Mouse (Mus musculus) thymus, postnatal 14 days (tissue): ENCODE data around the gene Kcnt2.

Experiments used
- DNase-seq: peaks from one replicate; pipeline ENCODE4 v3.0.0; 2021

Kcnt2 gene

DNA sequence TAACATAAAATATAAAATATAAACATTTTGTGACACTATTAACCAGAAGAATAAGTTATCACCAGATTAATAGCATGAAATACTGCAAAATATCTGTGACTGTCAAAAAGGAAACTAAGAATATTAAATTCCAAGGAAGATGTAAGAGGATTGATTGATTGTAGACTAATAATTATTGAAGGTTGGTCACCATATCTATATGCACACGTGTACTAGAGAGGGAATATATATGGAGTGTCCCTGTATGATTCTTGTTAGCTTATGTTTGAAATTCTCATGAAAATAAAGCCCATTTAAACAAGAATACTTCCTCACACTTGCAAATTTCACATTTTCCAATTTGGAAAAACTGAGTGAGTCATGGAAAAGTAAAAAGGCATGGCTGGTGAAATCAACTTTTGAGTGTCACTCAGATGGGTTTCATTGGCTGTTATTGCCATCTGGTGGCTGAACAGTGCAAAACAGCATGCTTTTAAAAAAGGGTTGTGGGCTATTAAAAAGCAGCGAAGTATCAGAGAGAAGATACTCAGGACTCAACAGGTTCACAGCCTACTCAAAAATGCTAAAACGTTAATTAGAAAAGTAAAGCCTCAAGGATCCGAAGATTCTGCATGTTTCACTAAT is 285.4 kb downstream of the Kcnt2 start:
- no peak for DNase-seq

DNA sequence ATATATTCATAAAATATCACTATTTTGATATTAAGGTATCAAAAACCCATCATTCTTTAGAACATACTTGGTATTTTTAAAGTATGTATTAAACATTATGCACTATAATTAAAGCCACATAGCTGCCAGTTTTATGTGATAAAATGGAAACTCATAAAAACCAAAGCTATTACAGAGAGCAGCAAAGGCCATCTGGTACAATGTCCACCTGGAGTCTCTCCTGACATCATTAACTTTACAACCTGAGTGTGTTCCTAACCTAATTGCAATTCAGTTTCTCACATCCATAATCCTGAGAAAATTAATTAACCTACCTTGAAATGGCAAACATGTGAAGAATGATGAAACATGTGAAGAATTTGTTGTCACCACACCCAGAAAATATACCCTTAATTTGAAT is 288.9 kb downstream of the Kcnt2 start:
- no peak for DNase-seq

DNA sequence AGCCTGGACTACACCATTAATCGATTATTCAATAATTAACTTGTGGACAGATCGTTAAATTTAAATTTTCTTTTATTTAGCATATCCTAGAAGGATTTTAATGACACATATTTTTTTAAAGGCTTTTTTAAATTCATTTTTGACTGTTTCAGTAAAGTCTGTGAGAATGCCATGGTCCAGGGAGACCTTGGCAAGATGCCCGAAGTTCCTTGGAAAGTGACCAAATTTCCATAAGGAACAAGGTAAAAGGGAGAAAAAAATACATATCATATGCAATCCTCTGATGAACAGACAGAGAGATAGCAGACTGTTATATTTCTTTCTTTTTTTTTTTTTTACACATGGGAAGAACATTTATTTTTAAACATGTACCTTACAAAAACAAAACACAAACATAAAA is 296.1 kb downstream of the Kcnt2 start:
- no peak for DNase-seq

DNA sequence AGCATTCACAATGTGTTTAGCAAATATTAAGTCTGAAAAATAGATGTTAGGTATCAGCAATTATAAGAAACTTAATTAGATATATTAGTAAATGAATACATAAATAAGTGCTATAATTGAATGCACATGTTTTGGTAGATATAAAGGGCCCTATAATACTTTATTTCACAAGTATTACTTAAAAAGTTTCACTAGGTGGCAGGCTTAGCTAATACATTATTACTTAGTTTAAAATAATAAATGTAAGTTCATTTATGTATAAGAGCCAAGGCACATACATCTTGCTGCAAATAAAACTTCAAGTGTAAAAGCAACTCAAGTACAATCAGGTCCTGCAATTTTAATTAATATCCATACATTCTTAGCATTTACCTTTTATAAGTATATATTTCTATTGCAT is 302.8 kb downstream of the Kcnt2 start:
- no peak for DNase-seq

DNA sequence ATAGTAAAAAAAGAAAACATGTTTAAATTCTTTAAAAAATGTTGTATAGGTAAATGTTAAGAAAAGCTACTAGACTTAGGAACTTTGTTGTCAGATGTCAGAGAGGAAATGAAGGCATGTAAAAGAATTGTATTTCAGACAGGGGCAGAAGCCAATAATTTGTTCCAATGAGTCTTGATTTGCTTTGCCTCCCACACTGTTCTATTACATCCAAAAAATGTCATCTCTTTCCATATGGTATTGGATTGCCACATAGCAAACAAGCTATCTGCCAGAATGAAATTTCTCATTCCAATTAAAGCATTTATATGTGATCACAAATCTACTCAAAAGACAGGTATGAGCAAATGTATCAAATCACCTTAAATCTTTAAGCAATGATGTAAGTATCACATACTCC is 314.8 kb downstream of the Kcnt2 start:
- DNase-seq = no peak

DNA sequence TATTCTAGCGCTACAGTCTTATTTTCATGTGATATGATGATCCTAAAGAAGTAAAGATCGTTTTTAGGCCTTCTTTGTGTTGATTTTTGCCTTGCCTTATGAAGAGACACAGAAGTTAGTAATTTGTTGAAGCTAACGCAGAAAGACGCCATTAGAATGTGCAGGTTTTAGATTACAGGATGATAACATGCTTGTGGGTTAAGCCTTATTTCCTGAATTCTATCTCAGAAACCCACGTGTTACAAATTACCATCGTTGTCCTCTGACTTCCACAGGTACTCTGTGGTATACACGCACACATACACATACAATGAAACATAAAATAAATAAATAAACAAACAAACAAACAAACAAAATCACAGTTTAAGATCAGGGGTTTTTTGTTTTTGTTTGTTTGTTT is 326.2 kb downstream of the Kcnt2 start:
- DNase-seq = no peak

DNA sequence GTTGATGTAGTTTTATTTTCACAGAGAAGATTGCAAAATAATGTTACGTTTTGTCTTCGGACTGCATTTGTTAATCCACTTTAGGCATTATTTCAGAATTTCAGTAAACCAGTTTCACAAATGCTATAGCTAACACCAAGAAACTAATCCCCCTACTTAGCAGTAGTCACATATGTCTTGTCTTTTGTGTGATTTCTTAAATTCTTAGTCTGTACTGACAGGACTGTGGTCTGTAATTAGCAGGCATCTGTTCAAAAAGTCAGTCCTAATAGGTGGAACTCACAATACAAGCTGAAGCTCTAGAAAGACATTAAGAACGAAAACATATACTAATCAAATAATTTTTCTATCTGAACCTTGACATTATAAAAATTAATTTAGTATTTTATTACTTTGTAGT is 332.6 kb downstream of the Kcnt2 start:
- no peak for DNase-seq

DNA sequence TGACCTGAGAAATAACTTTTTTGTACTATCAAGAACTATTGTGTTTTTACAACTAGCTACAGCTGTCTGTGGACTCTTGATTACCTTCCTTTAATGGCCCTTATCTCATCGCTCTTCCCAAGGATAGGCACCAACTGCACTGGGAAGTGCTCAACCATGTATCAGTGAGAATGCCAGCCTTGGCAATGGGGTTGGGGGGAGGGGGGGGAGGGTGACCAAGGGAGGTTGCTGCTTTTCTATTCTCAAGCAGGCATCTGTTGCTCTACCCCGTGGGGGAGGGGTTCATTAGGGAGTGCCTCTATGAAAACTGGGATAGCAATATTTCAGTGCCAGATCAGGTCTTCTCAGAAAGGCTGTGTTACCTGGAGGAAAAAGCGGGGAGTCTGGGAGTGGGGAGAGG is 342.3 kb downstream of the Kcnt2 start:
- no peak for DNase-seq

DNA sequence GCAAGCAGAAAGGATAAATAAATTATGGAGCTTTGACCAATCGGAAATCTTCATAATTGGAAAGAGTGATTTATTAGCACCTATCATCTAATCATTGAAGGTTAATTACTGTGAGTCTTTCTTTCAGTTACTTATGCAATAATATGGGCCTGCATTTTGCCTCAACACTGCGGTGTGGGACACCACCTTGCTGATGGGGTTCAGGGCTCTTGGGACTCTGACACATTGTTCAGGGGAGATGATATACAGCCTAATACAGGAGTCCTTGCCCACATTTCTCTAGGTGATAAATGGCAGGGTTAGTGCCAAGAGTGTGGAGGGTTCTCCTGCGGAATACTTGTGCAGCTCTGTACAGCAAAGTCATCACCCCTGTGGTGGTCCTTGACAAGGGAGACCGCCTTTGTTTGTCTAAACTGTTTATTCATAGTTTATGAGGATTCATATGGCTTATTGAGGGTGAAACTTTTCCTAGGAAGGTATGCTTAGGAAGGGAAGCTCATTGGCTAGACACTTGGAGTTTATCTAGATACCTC is 362.9 kb downstream of the Kcnt2 start:
- no peak for DNase-seq

DNA sequence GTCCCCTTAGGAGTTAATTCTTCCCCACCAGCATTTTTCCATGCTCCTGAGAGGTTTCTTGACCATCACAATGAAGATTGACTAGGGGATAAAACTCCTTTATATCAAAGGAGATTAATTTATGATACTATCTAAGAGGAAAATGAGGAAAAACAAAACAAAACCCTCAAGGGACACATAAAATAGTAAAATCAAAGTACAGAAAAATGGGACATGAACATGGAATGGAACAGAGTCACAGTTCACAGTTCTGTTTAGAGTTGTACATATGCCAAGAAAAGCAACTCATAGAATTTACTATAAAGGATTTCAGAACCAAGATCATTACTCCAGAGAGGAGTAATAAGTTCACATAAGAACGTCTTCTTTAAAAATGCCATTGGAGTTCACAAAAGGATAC is 367.1 kb downstream of the Kcnt2 start:
- DNase-seq = no peak

DNA sequence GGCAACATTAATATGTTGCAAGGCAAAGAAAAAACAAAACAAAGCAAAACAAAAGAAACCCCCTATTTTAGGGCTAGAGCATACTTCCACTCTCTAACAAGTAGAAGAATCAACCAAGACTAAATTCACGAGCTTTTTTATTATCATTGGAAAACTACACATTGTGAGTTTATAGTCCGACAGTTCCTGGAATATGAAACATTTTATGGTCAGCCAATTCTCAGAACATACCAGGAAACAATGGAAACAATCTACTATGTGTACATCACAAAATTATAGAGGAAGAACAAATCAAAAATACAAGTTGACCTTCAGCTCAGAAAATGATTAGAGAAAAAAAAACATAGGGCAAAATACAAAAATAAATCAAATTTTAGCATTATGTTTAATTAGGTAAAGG is 368.9 kb downstream of the Kcnt2 start:
- no peak for DNase-seq

DNA sequence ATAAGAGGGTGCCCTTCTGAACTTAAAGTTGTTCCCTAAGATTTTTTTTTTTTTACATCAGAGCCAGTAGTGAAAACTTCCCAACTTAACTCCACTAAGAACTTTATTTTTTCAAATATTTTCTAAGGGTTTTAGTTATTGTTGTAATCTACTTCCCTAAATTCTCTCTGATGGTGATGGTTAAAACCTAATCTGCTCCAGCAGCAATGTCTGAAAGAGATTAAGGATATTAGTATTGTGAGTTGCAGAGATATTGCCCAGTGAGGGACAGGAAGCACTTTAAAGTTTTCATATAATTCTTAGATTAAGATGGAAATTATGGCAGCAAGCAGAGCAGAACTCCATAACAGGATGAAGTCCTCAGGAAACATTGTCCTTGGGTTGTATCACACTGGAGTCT is 372.2 kb downstream of the Kcnt2 start:
- DNase-seq = no peak

DNA sequence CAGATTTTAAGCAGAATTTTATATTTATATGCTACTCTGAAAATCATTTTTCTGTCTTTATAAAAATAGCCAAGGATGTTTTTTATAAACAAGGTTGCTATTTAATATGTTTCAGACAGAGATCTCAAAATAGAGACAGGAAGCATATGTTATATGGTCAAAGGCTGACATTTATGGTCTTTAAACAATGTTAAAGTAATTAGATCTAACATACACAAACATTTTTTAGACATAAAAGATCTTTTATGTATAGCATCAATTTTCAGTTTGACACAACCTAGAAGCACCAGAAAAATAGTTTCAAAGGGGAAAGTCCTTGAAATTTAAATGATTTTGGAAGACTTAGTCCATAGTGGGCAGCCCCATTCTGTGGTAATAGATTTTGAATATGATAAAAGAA is 379.0 kb downstream of the Kcnt2 start:
- DNase-seq = no peak

DNA sequence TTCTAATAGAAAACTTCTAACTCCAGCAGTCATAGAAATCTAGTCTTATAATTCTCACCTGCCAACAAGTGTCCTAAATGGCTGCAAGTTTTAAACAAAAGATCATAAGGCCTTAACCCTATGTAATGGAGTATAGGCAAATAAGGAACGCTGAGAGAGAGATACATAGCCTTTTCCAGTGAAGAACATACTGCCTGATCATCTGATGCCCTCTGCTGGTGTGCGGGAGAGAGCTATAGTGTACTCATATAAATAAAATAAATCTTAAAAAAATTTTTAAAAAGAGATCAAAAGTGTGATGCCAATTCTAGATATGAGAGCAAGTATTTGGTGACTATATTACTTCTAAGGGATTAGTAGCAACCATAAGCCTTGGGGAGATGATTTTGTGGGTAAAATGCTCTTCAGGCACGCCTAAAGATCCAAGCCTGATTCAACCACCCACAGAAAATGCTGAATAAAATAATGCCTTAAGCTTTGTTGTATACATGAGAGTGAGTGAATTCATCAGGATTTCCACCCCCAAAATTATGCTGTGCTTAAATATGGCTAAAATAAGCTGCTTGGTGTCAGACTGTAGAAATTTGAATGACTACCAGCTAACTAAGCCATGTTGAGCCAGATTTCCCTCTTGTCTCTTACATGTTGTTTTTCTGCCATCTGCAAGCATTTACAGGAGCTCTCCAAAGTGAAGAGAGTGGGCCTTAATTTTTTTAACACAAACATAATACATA is 413.8 kb downstream of the Kcnt2 start:
- DNase-seq = no peak

DNA sequence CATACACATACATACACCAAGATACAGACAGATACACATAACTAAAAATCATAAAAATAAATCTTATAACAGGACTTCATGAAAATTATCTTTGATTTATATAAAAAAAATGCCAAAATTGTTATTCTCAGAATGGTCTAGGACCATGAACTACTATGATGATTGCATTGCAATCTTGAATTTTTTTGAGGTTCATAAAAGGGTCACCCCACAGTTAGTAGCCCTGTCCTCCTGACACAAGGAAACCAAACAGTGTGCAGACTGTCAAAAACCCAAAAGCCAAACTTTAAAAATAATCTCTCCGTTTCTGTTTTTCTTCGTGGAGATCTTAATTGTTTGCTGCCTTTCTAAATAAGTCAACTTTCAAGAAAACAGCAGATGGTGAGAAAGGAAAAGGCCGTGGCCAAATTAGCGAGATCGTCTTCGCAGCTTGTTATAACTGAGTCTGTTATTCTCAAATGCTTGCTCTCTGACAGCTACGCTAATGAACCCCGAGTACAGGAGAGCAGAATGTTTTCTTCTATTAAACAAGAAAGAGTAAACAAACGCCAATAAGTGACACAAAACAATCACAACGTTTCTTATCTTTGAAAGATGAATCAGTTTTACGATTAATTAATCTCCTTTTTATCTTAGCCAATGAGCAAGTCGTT is 414.9 kb downstream of the Kcnt2 start:
- DNase-seq = no peak

DNA sequence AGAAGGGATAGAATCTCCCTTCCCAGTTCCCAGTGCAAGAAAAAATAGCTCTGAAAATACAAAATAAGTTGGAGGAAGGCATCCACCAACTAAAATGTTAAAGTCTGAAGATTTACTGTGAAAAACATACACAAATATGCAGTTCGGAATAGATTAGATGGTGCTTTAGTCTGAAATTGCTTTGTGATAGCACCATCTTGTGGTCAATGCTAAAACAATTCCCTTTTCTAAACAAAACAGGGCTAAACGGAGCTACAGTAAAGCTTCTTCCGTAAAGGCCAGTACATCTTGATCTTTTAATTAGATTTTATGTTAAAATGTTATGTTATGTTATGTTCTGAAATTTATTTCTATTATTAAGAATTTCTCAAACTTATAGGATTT is 415.4 kb downstream of the Kcnt2 start:
- DNase-seq = no peak
